Mouse (Mus musculus): Measurements from ENCODE around the gene Mbnl1. TPM values are rescaled to one million over a fixed set of nuclear protein-coding genes. Genes with fewer than 3 reads are reported as not detected.
A peak's percentile ranks its signal among the peaks of the same experiment; 100 is the strongest.
"Not testable (repeated sequence)": the region's sequence is repeated elsewhere in the genome, so short reads cannot be mapped to it uniquely, and the experiment has no call there.

Mbnl1 gene
- 100 to 1,000 TPM; 374 to 436 TPM for total RNA-seq (2021)
- long read RNA-seq, experiment 1, partial matches to known transcripts = 9 of 30 reads
- long read RNA-seq, experiment 1, other reads (novel, unspliced or antisense) = 21 of 30 reads
- long read RNA-seq, experiment 2, full-length matches to known transcripts = 7 of 103 reads
- long read RNA-seq, experiment 2, partial matches to known transcripts = 52 of 103 reads
- long read RNA-seq, experiment 2, other reads (novel, unspliced or antisense) = 44 of 103 reads

DNA sequence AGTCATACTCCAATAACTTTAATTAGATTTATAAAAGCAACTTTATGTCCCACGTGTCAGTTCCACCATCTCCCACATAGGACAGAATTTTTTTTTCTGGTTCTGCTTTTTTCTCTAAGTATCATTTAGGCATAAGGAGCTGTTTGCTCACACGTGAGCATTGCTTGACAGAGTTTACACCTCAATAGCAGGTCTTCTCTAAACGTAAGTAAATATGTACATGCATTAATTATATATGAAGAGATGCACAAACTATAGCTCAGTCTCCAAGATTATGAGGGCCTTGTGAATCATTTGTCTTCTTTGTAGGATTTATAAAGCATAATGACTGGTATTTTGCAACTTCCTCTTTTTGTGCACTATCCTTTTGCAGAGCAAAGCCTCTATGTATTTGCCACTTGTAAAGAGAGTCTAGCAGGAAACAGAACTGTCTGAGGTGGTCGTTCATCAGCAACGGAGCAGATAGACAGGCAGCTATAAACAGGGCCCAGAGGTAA, at the start of gene Mbnl1:
Gene Mbnl1 (plus strand): TSS at position 150 of the 497 bp plus-strand sequence.
- DNase-seq (ENCODE audit: low spot score in 2 of 2) = no peak

GRCm38 (mm10) chr3:60424148-60424547, 48.5 kb upstream of the Mbnl1 start:
- no peak for DNase-seq (ENCODE audit: low spot score in 2 of 2)

DNA sequence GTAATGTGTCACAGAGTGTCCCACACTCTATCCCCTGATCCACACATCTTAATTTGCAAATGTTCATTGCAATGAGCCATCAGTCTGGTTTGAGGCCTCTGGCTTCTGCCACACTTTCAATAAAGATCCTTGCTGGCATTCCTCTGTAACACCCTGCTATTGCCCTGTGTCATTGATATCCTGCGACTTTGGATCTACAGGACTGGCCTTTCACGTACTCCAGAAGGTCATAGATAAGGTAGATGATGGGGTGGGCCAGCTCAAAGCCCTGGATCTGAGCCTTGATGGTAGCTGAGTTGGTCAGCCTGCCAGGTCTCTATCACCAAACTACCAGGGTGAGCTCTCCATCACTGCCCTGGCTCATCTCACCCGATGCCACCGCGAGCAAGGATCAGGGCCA, 43.6 kb upstream of the Mbnl1 start:
- no peak for DNase-seq (ENCODE audit: low spot score in 2 of 2)

GRCm38 (mm10) chr3:60437254-60437653, 35.4 kb upstream of the Mbnl1 start:
- DNase-seq (ENCODE audit: low spot score in 2 of 2) = no peak

DNA sequence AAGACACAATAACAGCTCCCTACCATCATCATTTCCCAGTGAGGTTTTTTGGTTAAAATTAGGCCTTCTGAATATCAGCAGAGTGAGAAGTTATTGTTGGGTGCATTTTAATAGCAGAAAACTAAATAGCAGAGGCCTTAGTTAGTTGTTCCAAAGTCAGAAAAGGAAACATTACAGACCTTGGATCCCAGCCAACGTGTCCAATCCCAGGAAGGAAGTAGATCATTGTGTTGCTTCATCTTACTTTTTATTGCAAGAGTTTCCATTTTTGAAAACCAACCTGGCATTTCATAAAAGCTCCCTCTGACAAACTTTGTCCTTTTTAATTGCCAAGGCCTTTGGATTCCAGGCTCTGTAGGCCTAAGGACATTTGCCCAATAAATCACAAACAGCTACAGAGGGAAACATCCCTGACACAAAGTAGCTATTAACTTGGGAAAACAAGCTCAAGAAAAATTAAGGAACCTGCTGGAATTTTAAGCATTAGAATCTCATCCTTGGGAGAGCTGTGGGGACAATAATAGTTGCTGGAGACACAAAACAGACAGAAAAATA, 34.9 kb upstream of the Mbnl1 start:
- peak in 1 of 2 experiments; percentile 48 for DNase-seq (ENCODE audit: low spot score in 2 of 2)

GRCm38 (mm10) chr3:60438715-60439114, 33.9 kb upstream of the Mbnl1 start:
- no peak for DNase-seq (ENCODE audit: low spot score in 2 of 2)

GRCm38 (mm10) chr3:60461828-60462521, 10.7 kb upstream of the Mbnl1 start:
- no peak for DNase-seq (ENCODE audit: low spot score in 2 of 2)

DNA sequence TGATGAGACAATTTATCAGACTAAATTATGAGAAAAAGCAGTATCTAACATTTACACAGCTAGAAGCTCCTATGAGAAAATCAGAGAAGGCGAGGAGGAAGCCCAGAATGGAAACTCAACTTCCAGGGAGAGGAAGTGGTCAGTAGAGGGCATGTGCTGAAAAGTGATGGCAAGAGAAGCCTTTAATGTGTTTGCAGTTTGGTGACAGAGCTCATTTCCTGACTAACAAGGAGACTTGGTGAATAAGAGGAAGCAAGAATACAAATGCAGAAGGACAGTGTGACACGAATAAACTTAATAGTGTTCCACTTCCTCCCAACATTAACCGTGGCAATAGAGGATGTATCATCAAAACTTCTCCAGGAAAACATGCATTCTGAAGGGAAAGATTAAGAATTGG, 4.0 kb upstream of the Mbnl1 start:
- DNase-seq (ENCODE audit: low spot score in 2 of 2) = not testable (repeated sequence)

DNA sequence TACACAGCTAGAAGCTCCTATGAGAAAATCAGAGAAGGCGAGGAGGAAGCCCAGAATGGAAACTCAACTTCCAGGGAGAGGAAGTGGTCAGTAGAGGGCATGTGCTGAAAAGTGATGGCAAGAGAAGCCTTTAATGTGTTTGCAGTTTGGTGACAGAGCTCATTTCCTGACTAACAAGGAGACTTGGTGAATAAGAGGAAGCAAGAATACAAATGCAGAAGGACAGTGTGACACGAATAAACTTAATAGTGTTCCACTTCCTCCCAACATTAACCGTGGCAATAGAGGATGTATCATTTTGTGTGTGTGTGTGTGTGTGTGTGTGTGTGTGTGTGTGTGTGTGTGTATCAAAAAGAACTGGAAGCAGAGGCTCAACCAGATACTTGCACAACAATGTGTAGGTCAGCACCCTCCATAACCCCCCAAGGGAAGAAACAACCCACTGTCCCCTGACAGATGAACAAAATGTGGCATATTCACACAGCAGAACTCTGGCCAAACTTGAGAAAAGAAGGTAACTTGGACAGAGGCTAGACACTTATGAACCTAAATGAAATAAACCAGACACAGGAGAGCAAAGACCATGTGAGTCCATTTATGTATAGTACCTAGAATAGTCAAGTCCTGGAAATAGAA, 3.3 kb upstream of the Mbnl1 start:
- not testable (repeated sequence) for DNase-seq (ENCODE audit: low spot score in 2 of 2)

DNA sequence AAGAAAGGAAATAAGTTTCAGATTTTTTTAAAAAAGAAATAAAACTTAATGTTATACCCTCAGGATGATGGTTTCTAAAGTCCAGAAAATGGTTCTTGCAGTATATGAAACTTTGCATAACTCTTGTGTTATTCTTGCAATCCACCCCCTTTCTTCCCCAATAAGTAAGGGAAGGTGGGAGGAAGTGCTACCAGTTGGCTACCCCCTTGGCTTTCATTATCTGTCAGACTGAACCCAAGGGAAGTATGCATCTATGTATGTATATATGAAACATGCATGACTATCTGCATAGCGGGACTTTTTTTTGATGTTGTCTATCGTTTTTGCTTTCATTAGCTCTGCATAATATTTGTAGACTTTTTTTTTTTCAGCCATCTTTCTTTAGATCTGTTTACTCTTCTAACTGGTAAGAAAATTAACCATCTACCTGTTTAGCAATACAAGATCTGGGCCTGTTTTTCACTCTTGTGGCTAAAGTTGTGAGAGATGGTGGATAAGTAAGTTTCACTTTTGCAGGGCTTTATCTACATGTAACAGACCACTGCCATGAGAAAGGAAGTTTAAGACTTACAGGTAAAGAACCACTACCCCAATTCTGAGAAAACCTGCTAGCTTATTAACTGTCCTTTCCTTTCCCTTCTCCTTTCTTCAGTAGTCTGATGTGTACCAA, 484 bp upstream of the Mbnl1 start:
- no peak for DNase-seq (ENCODE audit: low spot score in 2 of 2)

GRCm38 (mm10) chr3:60473861-60474653, 1.4 kb downstream of the Mbnl1 start:
- DNase-seq (ENCODE audit: low spot score in 2 of 2) = no peak

DNA sequence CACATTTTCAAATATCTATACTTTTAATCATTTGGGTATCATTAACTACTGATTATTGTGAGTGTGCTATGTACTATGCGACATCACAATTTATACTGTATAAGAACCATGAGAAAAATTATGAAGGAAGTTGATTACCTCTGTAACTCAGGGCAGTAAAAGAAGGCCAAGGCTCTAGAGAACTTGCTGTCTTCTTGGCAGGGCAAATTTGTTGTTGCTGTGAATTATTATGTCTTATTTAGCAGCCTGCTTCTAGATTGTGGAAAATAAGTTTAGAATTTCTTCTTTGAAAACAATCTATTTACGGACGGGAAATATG, 2.0 kb downstream of the Mbnl1 start:
- no peak for DNase-seq (ENCODE audit: low spot score in 2 of 2)

DNA sequence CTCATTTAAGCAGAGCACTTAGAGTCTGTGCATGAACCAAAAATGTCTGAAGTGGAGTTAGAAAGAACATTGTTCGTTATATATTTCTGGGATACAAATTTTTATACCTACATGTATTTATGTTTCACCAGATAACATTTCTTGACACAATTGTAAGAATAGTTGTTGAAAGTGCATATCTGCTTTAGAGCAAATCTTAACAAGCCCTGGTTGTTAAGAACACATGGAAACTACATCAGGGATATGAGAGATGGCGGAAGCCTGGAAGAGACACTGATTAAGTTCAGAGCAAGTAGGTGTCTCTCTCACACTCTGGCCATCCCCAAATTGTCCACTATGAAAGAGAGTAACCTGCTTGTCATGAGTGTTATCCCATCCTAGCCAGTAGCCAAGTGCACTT, 2.4 kb downstream of the Mbnl1 start:
- DNase-seq (ENCODE audit: low spot score in 2 of 2) = no peak

DNA sequence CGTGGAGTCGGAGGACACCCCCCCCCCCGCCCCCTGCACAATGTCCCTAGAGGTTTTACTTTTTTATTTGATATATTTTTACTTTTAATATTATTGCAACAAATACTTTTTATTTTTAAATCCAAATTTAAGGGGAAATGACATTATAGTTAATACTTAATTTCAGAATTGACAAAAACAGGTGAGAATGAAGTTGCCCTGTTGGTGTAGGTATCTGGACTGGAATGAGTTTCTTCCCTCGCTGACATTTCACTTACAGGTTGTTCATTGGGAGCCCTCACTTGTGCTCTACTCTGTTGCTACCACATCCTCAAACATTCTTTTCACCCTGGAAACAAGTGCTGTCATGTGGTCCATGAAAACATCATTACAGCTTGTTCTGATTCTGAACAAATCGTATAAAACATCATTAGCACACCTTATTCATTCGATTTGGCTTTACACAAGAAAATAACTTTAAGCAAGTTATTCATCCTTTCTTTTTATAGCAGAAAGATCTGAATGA, 4.2 kb downstream of the Mbnl1 start:
- DNase-seq (ENCODE audit: low spot score in 2 of 2) = no peak

DNA sequence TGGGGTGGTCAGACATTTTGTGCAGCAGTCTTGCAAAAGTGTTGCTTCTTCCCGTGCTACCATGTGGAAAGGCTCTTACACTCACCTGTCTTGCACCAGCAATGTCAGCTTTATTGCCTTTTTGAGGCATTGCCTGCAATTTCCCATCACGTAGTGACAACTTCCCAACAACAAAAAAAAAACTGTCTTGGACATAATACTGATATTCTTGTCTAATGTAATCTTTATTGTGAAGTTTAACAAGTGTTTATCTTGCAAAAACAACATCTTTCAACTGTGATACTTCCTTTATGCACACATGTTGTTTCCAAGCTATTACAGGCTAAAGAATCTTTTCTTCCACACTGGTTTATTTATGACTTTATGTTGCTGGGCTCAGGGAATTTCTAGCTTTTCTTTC, 5.8 kb downstream of the Mbnl1 start:
- DNase-seq (ENCODE audit: low spot score in 2 of 2) = no peak

GRCm38 (mm10) chr3:60480716-60481115, 8.1 kb downstream of the Mbnl1 start:
- no peak for DNase-seq (ENCODE audit: low spot score in 2 of 2)

GRCm38 (mm10) chr3:60481740-60482399, 9.2 kb downstream of the Mbnl1 start:
- no peak for DNase-seq (ENCODE audit: low spot score in 2 of 2)

DNA sequence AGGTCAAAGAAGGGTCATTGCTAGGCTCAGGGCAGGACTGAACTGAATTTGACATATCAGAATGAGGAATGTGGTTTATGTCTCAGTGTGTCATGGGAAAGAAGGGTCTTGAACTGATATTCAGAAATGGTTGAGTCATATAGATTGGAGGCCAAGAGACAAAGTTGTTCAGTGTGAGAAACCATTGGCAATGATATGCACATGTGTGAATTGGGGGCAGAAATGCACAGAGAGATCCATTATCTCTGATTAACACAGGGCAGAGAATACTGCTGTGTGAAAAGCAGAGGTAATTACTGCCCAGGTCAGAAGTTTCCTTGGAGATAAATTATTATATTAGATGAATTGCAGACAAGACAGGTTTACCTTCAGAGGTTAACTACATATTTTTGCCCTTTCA, 10.7 kb downstream of the Mbnl1 start:
- DNase-seq (ENCODE audit: low spot score in 2 of 2) = no peak

GRCm38 (mm10) chr3:60485987-60486712, 13.5 kb downstream of the Mbnl1 start:
- DNase-seq (ENCODE audit: low spot score in 2 of 2) = no peak
